Mouse (Mus musculus) forebrain, embryonic 13.5 days (tissue): ENCODE measurements around the gene Clec2d. TPM values are rescaled to one million over a fixed set of nuclear protein-coding genes. Genes with fewer than 3 reads are reported as not detected.

Experiments
- ATAC-seq: fragments of 200-750 bp; cut with Nextera tagmentation; 2 replicates; pipeline ENCODE4 v1.8.0; 2017
- H3K27ac ChIP-seq: fragments of 300-500 bp; sonication (generic); 2 replicates; pipeline ENCODE4 v1.5.1; 2015; ENCODE audit warnings: inconsistent platforms, mild to moderate bottlenecking, moderate library complexity
- H3K27me3 ChIP-seq: fragments of 300-500 bp; sonication (generic); 2 replicates; pipeline ENCODE4 v1.6.1; 2015; ENCODE audit warnings: mild to moderate bottlenecking, inconsistent platforms
- H3K36me3 ChIP-seq: fragments of 300-500 bp; sonication (generic); 2 replicates; pipeline ENCODE4 v1.6.1; 2015; ENCODE audit warnings: mild to moderate bottlenecking, inconsistent platforms; ENCODE audit not compliant: poor library complexity, severe bottlenecking
- H3K4me1 ChIP-seq: fragments of 300-500 bp; sonication (generic); 2 replicates; pipeline ENCODE4 v1.6.1; 2015; ENCODE audit warnings: inconsistent platforms
- H3K4me2 ChIP-seq: fragments of 300-500 bp; sonication (generic); 2 replicates; pipeline ENCODE4 v1.6.1; 2015; ENCODE audit warnings: inconsistent platforms, mild to moderate bottlenecking, moderate library complexity
- H3K4me3 ChIP-seq: fragments of 300-500 bp; sonication (generic); 2 replicates; pipeline ENCODE4 v1.5.1; 2015; ENCODE audit warnings: mild to moderate bottlenecking, inconsistent platforms
- H3K9ac ChIP-seq: fragments of 300-500 bp; sonication (generic); 2 replicates; pipeline ENCODE4 v1.6.1; 2015; ENCODE audit warnings: mild to moderate bottlenecking, inconsistent platforms
- H3K9me3 ChIP-seq: fragments of 300-500 bp; sonication (generic); replicated peaks from 2 replicates; pipeline ENCODE4 v1.6.1; 2016; ENCODE audit warnings: inconsistent platforms
- WGBS: fragments of 180-500 bp; shearing (Covaris S2); methylation state at CpG from one replicate; pipeline ENCODE4 v1.1.7; 2015; 5-methylcytosine and 5-hydroxymethylcytosine counted together
- polyA plus RNA-seq: library from polyadenylated mRNA; unstranded; fragments of >200 nt; fragmentation: Nextera tagmentation; extraction: Ambion mirVana; gene quantifications from 2 replicates; pipeline ENCODE4 v1.2.1, GENCODE M21; 2015

Clec2d gene
- not detected in 2 replicates for polyA plus RNA-seq

GRCm38 (mm10) chr6:129180403-129181169 lies at the start of gene Clec2d:
Gene Clec2d, plus strand, starts transcription at chr6:129180615.
- 1% methylated on average over 15 of the region's 15 CpGs for WGBS
- peak within 1 kb of the TSS; percentile 50 for H3K9ac ChIP-seq
- H3K4me3 ChIP-seq = peak within 1 kb of the TSS; percentile 35
- no peaks in the 10 kb centered on the region for H3K27me3 ChIP-seq
- H3K36me3 ChIP-seq = no peaks in the 10 kb centered on the region
- H3K4me1 ChIP-seq = peaks cover 6% of the 10 kb centered on the region; the same call in 1 of the 2 replicates
- H3K27ac ChIP-seq = peak within 1 kb of the TSS; percentile 59
- peak; percentile 90 for ATAC-seq
- peak within 1 kb of the TSS; percentile 58 for H3K4me2 ChIP-seq
- H3K9me3 ChIP-seq = no peaks in the 10 kb centered on the region

GRCm38 (mm10) chr6:129132604-129133341 lies 47.6 kb upstream of the Clec2d start:
- H3K9ac ChIP-seq = no peak overlapping the region
- no peak overlapping the region for H3K4me3 ChIP-seq
- no peak for ATAC-seq
- H3K27ac ChIP-seq = no peak overlapping the region
- H3K9me3 ChIP-seq = no peaks in the 10 kb centered on the region
- no peaks in the 10 kb centered on the region for H3K36me3 ChIP-seq
- H3K27me3 ChIP-seq = no peaks in the 10 kb centered on the region
- no peaks in the 10 kb centered on the region for H3K4me1 ChIP-seq
- H3K4me2 ChIP-seq = no peak overlapping the region
- 79% methylated on average over 4 of the region's 4 CpGs for WGBS

DNA sequence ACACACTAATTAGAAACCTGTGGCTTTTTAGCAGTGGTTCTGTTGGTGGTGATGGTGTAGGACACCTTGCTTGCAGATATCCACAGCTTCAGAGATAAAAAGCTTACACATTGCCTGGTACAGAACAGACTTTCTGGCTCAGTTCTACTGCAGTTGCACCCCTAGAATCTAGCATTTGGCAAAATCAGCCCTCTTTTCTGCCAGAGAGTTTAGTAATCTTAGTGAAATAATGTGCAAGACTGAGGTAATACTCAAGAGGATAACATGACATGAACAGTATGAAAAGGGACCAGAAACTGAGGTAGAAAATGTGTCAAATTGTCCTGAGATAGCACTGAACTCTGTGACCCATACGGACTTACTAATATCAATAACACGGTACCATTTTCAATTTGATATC lies 33.6 kb upstream of the Clec2d start:
- ATAC-seq = no peak
- H3K36me3 ChIP-seq = no peaks in the 10 kb centered on the region
- no peaks in the 10 kb centered on the region for H3K9me3 ChIP-seq
- no peak overlapping the region for H3K9ac ChIP-seq
- no peak overlapping the region for H3K4me2 ChIP-seq
- no peaks in the 10 kb centered on the region for H3K4me1 ChIP-seq
- no peak overlapping the region for H3K27ac ChIP-seq
- 94% methylated on average over 2 of the region's 2 CpGs for WGBS
- H3K4me3 ChIP-seq = no peak overlapping the region
- H3K27me3 ChIP-seq = no peaks in the 10 kb centered on the region

DNA sequence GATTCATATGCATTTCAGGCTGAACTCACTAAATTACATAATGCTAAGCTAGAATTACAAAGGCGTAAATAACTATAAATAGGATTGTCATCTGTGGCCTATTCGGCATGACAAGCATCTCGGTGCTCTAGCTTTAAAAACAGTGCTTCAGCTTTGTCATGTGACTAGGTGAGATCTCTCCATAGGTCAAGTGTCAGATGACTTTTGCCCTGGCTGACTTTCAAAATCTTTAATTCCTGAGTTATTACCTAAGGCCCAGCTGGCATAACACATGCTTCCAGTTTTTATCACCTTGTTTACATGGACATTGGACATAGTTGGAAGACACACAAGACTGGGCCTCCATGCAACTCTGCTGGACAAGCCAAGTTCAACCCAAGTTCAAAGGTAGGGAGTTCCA lies 20.3 kb upstream of the Clec2d start:
- no peak overlapping the region for H3K4me3 ChIP-seq
- no peaks in the 10 kb centered on the region for H3K27me3 ChIP-seq
- WGBS = 89% methylated on average over 3 of the region's 3 CpGs
- no peaks in the 10 kb centered on the region for H3K9me3 ChIP-seq
- H3K4me2 ChIP-seq = no peak overlapping the region
- H3K4me1 ChIP-seq = no peaks in the 10 kb centered on the region
- no peaks in the 10 kb centered on the region for H3K36me3 ChIP-seq
- no peak overlapping the region for H3K27ac ChIP-seq
- no peak overlapping the region for H3K9ac ChIP-seq
- ATAC-seq = no peak

DNA sequence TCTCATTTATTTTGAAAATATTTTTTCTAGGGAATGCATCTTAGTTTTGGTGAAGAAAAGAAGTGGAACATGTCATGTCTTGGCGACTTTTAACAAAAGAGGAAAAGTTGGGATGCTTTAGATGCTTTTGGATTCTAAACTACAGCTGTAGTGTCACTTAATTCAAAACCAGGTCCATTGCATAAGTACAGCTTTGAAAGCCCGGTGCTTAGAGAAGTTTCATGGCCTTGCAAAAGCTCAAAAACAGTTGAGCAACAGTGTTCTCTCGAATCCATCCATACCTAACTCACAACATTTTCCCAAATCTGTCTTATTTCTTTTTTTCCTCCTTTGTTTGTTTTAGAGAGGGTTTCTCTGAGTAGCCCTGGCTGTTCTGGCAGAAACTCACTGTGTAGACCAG lies 19.3 kb upstream of the Clec2d start:
- no peak overlapping the region for H3K9ac ChIP-seq
- H3K27ac ChIP-seq = no peak overlapping the region
- no peaks in the 10 kb centered on the region for H3K9me3 ChIP-seq
- 81% methylated on average over 3 of the region's 3 CpGs for WGBS
- no peaks in the 10 kb centered on the region for H3K4me1 ChIP-seq
- no peaks in the 10 kb centered on the region for H3K36me3 ChIP-seq
- H3K4me2 ChIP-seq = no peak overlapping the region
- H3K4me3 ChIP-seq = no peak overlapping the region
- H3K27me3 ChIP-seq = no peaks in the 10 kb centered on the region
- ATAC-seq = no peak

GRCm38 (mm10) chr6:129161951-129162350 lies 18.5 kb upstream of the Clec2d start:
- Histone ChIP-seq H3K27ac (no peak overlapping the region), H3K36me3 (no peaks in the 10 kb centered on the region), H3K27me3 (no peaks in the 10 kb centered on the region), H3K9ac (no peak overlapping the region), H3K4me1 (no peaks in the 10 kb centered on the region), H3K4me2 (no peak overlapping the region), H3K9me3 (no peaks in the 10 kb centered on the region), H3K4me3 (no peak overlapping the region)
- ATAC-seq = no peak

GRCm38 (mm10) chr6:129162587-129163159 lies 17.7 kb upstream of the Clec2d start:
- H3K27me3 ChIP-seq = no peaks in the 10 kb centered on the region
- WGBS = 85% methylated on average over 3 of the region's 3 CpGs

DNA sequence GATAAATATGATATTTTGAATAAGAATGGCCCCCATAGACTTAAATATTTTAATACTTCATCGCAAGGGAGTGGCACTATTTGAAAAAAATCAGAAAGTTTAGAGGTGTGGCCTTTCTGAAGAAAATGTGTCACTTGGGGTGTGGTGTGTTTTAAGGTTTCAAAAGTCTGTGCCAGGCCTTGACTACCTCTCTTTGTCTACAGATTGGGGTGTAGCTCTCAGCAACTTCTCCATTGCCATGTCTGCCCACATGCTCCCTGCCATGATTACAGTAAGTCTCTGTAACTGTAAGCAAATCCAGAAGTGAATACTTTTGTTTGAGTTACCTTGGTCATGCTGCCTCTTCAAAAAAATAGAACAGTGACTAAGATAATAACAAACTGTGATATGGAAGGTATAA lies 16.8 kb upstream of the Clec2d start:
- Histone ChIP-seq H3K4me3 (no peak overlapping the region), H3K4me2 (no peak overlapping the region), H3K9ac (no peak overlapping the region), H3K36me3 (no peaks in the 10 kb centered on the region), H3K27ac (no peak overlapping the region), H3K4me1 (no peaks in the 10 kb centered on the region), H3K9me3 (no peaks in the 10 kb centered on the region), H3K27me3 (no peaks in the 10 kb centered on the region)
- 93% methylated on average over 1 of the region's 1 CpGs for WGBS
- ATAC-seq = no peak

More at GRCm38 (mm10) chr6:129162587-129163159, 17.7 kb upstream of the Clec2d start:
- Histone ChIP-seq H3K4me1 (no peaks in the 10 kb centered on the region), H3K27ac (no peak overlapping the region), H3K4me2 (no peak overlapping the region), H3K36me3 (no peaks in the 10 kb centered on the region), H3K4me3 (no peak overlapping the region), H3K9me3 (no peaks in the 10 kb centered on the region), H3K9ac (no peak overlapping the region)
- no peak for ATAC-seq

GRCm38 (mm10) chr6:129170925-129171324 lies 9.5 kb upstream of the Clec2d start:
- no peaks in the 10 kb centered on the region for H3K4me1 ChIP-seq
- H3K4me3 ChIP-seq = no peak overlapping the region
- no peak overlapping the region for H3K4me2 ChIP-seq
- H3K27ac ChIP-seq = no peak overlapping the region
- H3K9ac ChIP-seq = no peak overlapping the region
- no peaks in the 10 kb centered on the region for H3K9me3 ChIP-seq
- H3K27me3 ChIP-seq = no peaks in the 10 kb centered on the region
- H3K36me3 ChIP-seq = no peaks in the 10 kb centered on the region
- no peak for ATAC-seq
- WGBS = 96% methylated on average over 1 of the region's 1 CpGs

DNA sequence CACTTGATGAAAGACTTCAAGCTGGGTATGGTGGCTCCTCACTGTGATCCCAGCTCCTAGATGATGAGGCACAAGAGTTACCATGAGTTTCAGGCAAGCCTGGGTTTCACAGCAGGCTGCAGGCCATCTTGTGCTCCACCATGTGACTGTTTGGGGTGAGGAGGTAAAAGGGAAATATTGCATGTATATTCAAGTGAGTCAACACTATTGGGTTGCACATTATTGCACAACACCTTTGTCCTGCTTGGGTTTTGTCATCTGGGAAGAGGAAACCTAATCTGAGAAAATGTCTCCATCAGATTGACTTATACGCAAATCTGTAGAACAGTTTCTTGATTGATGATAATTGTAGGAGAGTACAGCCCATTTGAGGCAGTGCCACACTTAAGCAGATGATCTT lies 8.7 kb upstream of the Clec2d start:
- no peaks in the 10 kb centered on the region for H3K27me3 ChIP-seq
- WGBS = 97% methylated on average over 1 of the region's 1 CpGs
- no peak overlapping the region for H3K4me3 ChIP-seq
- no peaks in the 10 kb centered on the region for H3K36me3 ChIP-seq
- H3K4me1 ChIP-seq = no peaks in the 10 kb centered on the region
- no peak overlapping the region for H3K9ac ChIP-seq
- ATAC-seq = no peak
- H3K27ac ChIP-seq = no peak overlapping the region
- H3K9me3 ChIP-seq = no peaks in the 10 kb centered on the region
- H3K4me2 ChIP-seq = no peak overlapping the region

DNA sequence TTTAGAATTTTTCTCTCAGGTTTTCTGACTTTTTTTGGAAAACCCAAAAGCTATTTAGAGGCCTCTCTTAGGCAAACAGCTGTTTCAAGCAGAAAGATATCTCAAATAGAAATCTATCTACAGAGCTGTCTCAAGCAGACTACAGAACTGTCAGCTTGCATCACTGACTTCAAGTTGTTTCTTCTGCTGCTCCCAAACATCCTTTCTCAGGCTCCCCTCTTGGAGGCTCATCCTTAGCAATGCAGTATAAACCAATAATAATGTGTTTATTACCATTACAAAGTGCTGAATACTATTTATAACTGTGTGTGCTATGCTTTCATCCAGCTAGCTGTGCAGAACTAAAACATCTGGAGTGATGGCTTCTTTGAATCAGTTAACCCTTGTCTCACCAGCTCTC lies 5.6 kb upstream of the Clec2d start:
- H3K4me1 ChIP-seq = no peaks in the 10 kb centered on the region
- no peaks in the 10 kb centered on the region for H3K36me3 ChIP-seq
- no peaks in the 10 kb centered on the region for H3K9me3 ChIP-seq
- no peak overlapping the region for H3K4me2 ChIP-seq
- no peak overlapping the region for H3K4me3 ChIP-seq
- no peak overlapping the region for H3K9ac ChIP-seq
- H3K27ac ChIP-seq = no peak overlapping the region
- ATAC-seq = no peak
- no peaks in the 10 kb centered on the region for H3K27me3 ChIP-seq

DNA sequence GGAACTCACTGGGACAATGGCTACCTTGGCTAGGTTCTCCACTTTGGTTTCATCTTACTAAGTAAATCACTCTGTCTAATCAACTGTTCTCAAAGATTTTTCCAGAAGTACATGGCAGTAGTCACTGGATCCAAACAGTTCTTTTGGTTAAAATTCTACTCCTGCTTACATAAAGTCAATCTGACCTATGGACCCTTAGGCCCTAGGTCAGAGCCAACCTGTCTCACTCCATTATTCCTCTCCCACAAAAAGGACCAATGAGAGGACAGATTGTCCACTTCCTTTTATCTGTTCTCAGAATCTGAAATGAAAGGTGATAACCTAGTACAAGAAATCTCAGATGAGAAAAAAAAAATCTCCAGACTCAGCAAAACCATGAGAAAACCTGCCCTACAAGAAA lies 4.8 kb upstream of the Clec2d start:
- no peak overlapping the region for H3K4me3 ChIP-seq
- H3K4me1 ChIP-seq = peaks cover 3% of the 10 kb centered on the region; the same call in 1 of the 2 replicates
- H3K36me3 ChIP-seq = no peaks in the 10 kb centered on the region
- ATAC-seq = no peak
- no peak overlapping the region for H3K9ac ChIP-seq
- H3K4me2 ChIP-seq = no peak overlapping the region
- no peaks in the 10 kb centered on the region for H3K27me3 ChIP-seq
- no peaks in the 10 kb centered on the region for H3K9me3 ChIP-seq
- no peak overlapping the region for H3K27ac ChIP-seq
